Mouse (Mus musculus): Measurements from ENCODE around the gene Erlin1. TPM values are rescaled to one million over a fixed set of nuclear protein-coding genes. Genes with fewer than 3 reads are reported as not detected.

Gene Erlin1
- polyA plus RNA-seq, 1 experiment from 2014 or later = 18.6 TPM

GRCm38 (mm10) chr19:44000720-44001119 lies 68.9 kb downstream of the Erlin1 start:
- no peak overlapping the region for H3K9ac ChIP-seq (ENCODE audit: low read length)
- no peak overlapping the region for H3K4me3 ChIP-seq (ENCODE audit: low read depth, low read length)
- 78% methylated on average over 5 of the region's 5 CpGs for WGBS
- H3K27me3 ChIP-seq (ENCODE audit: control insufficient read depth, insufficient read depth, low read length) = no peaks in the 10 kb centered on the region
- H3K9me3 ChIP-seq (ENCODE audit: control insufficient read depth, low read length) = no peaks in the 10 kb centered on the region
- DNase-seq (ENCODE audit: low spot score) (no peak), ATAC-seq (replicated peaks; ENCODE audit: low FRiP score) (no peak)
- no peak overlapping the region for H3K27ac ChIP-seq (ENCODE audit: low read depth, low read length)
- no peak overlapping the region for H3K4me2 ChIP-seq (ENCODE audit: low read depth, low read length, severe bottlenecking)
- H3K36me3 ChIP-seq (ENCODE audit: control insufficient read depth, insufficient read depth, low read length) = no peaks in the 10 kb centered on the region
- H3K4me1 ChIP-seq (replicated peaks; ENCODE audit: control insufficient read depth, insufficient read depth, low read length) = no peaks in the 10 kb centered on the region

GRCm38 (mm10) chr19:44000061-44000460 lies 69.5 kb downstream of the Erlin1 start:
- Histone ChIP-seq H3K4me3 (ENCODE audit: low read depth, low read length) (no peak overlapping the region), H3K36me3 (ENCODE audit: control insufficient read depth, insufficient read depth, low read length) (no peaks in the 10 kb centered on the region), H3K9me3 (ENCODE audit: control insufficient read depth, low read length) (no peaks in the 10 kb centered on the region), H3K9ac (ENCODE audit: low read length) (no peak overlapping the region), H3K4me2 (ENCODE audit: low read depth, low read length, severe bottlenecking) (no peak overlapping the region), H3K27ac (ENCODE audit: low read depth, low read length) (no peak overlapping the region), H3K4me1 (replicated peaks; ENCODE audit: control insufficient read depth, insufficient read depth, low read length) (no peaks in the 10 kb centered on the region), H3K27me3 (ENCODE audit: control insufficient read depth, insufficient read depth, low read length) (no peaks in the 10 kb centered on the region)
- WGBS = 83% methylated on average over 1 of the region's 1 CpGs
- ATAC-seq (replicated peaks; ENCODE audit: low FRiP score) (no peak), DNase-seq (ENCODE audit: low spot score) (no peak)

- ATAC-seq (replicated peaks; ENCODE audit: low FRiP score) = no peak
- 89% methylated on average over 11 of the region's 11 CpGs for WGBS
These were observed 70.6 kb downstream of the Erlin1 start for GRCm38 (mm10) chr19:43998802-43999527.

GRCm38 (mm10) chr19:43998101-43998500 lies 71.5 kb downstream of the Erlin1 start:
- no peak overlapping the region for H3K27ac ChIP-seq (ENCODE audit: low read depth, low read length)
- no peak overlapping the region for H3K9ac ChIP-seq (ENCODE audit: low read length)
- H3K4me2 ChIP-seq (ENCODE audit: low read depth, low read length, severe bottlenecking) = no peak overlapping the region
- no peak for ATAC-seq (replicated peaks; ENCODE audit: low FRiP score)
- H3K27me3 ChIP-seq (ENCODE audit: control insufficient read depth, insufficient read depth, low read length) = no peaks in the 10 kb centered on the region
- no peaks in the 10 kb centered on the region for H3K9me3 ChIP-seq (ENCODE audit: control insufficient read depth, low read length)
- no peak for DNase-seq (ENCODE audit: low spot score)
- H3K36me3 ChIP-seq (ENCODE audit: control insufficient read depth, insufficient read depth, low read length) = no peaks in the 10 kb centered on the region
- H3K4me3 ChIP-seq (ENCODE audit: low read depth, low read length) = no peak overlapping the region
- H3K4me1 ChIP-seq (replicated peaks; ENCODE audit: control insufficient read depth, insufficient read depth, low read length) = no peaks in the 10 kb centered on the region
- WGBS = 91% methylated on average over 10 of the region's 10 CpGs

More at GRCm38 (mm10) chr19:43998802-43999527, 70.6 kb downstream of the Erlin1 start:
- H3K4me2 ChIP-seq (ENCODE audit: low read depth, low read length, severe bottlenecking) = no peak overlapping the region
- H3K9me3 ChIP-seq (ENCODE audit: control insufficient read depth, low read length) = no peaks in the 10 kb centered on the region
- DNase-seq (ENCODE audit: low spot score) = no peak
- H3K4me3 ChIP-seq (ENCODE audit: low read depth, low read length) = no peak overlapping the region
- no peaks in the 10 kb centered on the region for H3K27me3 ChIP-seq (ENCODE audit: control insufficient read depth, insufficient read depth, low read length)
- no peaks in the 10 kb centered on the region for H3K4me1 ChIP-seq (replicated peaks; ENCODE audit: control insufficient read depth, insufficient read depth, low read length)
- H3K27ac ChIP-seq (ENCODE audit: low read depth, low read length) = no peak overlapping the region
- no peak overlapping the region for H3K9ac ChIP-seq (ENCODE audit: low read length)
- H3K36me3 ChIP-seq (ENCODE audit: control insufficient read depth, insufficient read depth, low read length) = no peaks in the 10 kb centered on the region

- no peaks in the 10 kb centered on the region for H3K36me3 ChIP-seq (ENCODE audit: control insufficient read depth, insufficient read depth, low read length)
- H3K9ac ChIP-seq (ENCODE audit: low read length) = no peak overlapping the region
- H3K4me2 ChIP-seq (ENCODE audit: low read depth, low read length, severe bottlenecking) = no peak overlapping the region
- no peak overlapping the region for H3K4me3 ChIP-seq (ENCODE audit: low read depth, low read length)
- H3K4me1 ChIP-seq (replicated peaks; ENCODE audit: control insufficient read depth, insufficient read depth, low read length) = no peaks in the 10 kb centered on the region
- no peak overlapping the region for H3K27ac ChIP-seq (ENCODE audit: low read depth, low read length)
- no peaks in the 10 kb centered on the region for H3K27me3 ChIP-seq (ENCODE audit: control insufficient read depth, insufficient read depth, low read length)
- DNase-seq (ENCODE audit: low spot score) (no peak), ATAC-seq (replicated peaks; ENCODE audit: low FRiP score) (no peak)
- H3K9me3 ChIP-seq (ENCODE audit: control insufficient read depth, low read length) = no peaks in the 10 kb centered on the region
- 84% methylated on average over 7 of the region's 7 CpGs for WGBS
These were observed 74.2 kb downstream of the Erlin1 start for GRCm38 (mm10) chr19:43995427-43995826.

- Histone ChIP-seq H3K4me2 (ENCODE audit: low read depth, low read length, severe bottlenecking) (no peak overlapping the region), H3K36me3 (ENCODE audit: control insufficient read depth, insufficient read depth, low read length) (no peaks in the 10 kb centered on the region), H3K9me3 (ENCODE audit: control insufficient read depth, low read length) (no peaks in the 10 kb centered on the region), H3K27me3 (ENCODE audit: control insufficient read depth, insufficient read depth, low read length) (no peaks in the 10 kb centered on the region), H3K4me1 (replicated peaks; ENCODE audit: control insufficient read depth, insufficient read depth, low read length) (no peaks in the 10 kb centered on the region), H3K27ac (ENCODE audit: low read depth, low read length) (no peak overlapping the region), H3K4me3 (ENCODE audit: low read depth, low read length) (no peak overlapping the region), H3K9ac (ENCODE audit: low read length) (no peak overlapping the region)
- no peak for ATAC-seq (replicated peaks; ENCODE audit: low FRiP score)
- DNase-seq (ENCODE audit: low spot score) = no peak
- 85% methylated on average over 4 of the region's 4 CpGs for WGBS
These were observed 77.1 kb downstream of the Erlin1 start for GRCm38 (mm10) chr19:43992464-43992863.

GRCm38 (mm10) chr19:43990362-43990761 lies 79.2 kb downstream of the Erlin1 start:
- H3K4me2 ChIP-seq (ENCODE audit: low read depth, low read length, severe bottlenecking) = no peak overlapping the region
- no peaks in the 10 kb centered on the region for H3K36me3 ChIP-seq (ENCODE audit: control insufficient read depth, insufficient read depth, low read length)
- no peak overlapping the region for H3K9ac ChIP-seq (ENCODE audit: low read length)
- no peaks in the 10 kb centered on the region for H3K27me3 ChIP-seq (ENCODE audit: control insufficient read depth, insufficient read depth, low read length)
- WGBS = 80% methylated on average over 8 of the region's 8 CpGs
- H3K9me3 ChIP-seq (ENCODE audit: control insufficient read depth, low read length) = no peaks in the 10 kb centered on the region
- no peaks in the 10 kb centered on the region for H3K4me1 ChIP-seq (replicated peaks; ENCODE audit: control insufficient read depth, insufficient read depth, low read length)
- DNase-seq (ENCODE audit: low spot score) (no peak), ATAC-seq (replicated peaks; ENCODE audit: low FRiP score) (no peak)
- H3K4me3 ChIP-seq (ENCODE audit: low read depth, low read length) = no peak overlapping the region
- H3K27ac ChIP-seq (ENCODE audit: low read depth, low read length) = no peak overlapping the region

- Histone ChIP-seq H3K9me3 (ENCODE audit: control insufficient read depth, low read length) (no peaks in the 10 kb centered on the region), H3K27me3 (ENCODE audit: control insufficient read depth, insufficient read depth, low read length) (no peaks in the 10 kb centered on the region), H3K27ac (ENCODE audit: low read depth, low read length) (no peak within 1 kb of the TSS), H3K4me1 (replicated peaks; ENCODE audit: control insufficient read depth, insufficient read depth, low read length) (no peaks in the 10 kb centered on the region), H3K4me2 (ENCODE audit: low read depth, low read length, severe bottlenecking) (peak within 1 kb of the TSS; percentile 34), H3K9ac (ENCODE audit: low read length) (no peak within 1 kb of the TSS), H3K36me3 (ENCODE audit: control insufficient read depth, insufficient read depth, low read length) (no peaks in the 10 kb centered on the region), H3K4me3 (ENCODE audit: low read depth, low read length) (no peak within 1 kb of the TSS)
- DNase-seq (ENCODE audit: low spot score) (no peak), ATAC-seq (replicated peaks; ENCODE audit: low FRiP score) (no peak)
- 15% methylated on average over 30 of the region's 30 CpGs for WGBS
These were observed 83.4 kb downstream of the Erlin1 start, which contains the start of gene Cpn1 for GRCm38 (mm10) chr19:43986069-43986794. TSS of gene Cpn1 (minus strand) at chr19:43986556.
